Mouse (Mus musculus): ENCODE data around the gene Hsd11b2.

The Hsd11b2 gene

DNA sequence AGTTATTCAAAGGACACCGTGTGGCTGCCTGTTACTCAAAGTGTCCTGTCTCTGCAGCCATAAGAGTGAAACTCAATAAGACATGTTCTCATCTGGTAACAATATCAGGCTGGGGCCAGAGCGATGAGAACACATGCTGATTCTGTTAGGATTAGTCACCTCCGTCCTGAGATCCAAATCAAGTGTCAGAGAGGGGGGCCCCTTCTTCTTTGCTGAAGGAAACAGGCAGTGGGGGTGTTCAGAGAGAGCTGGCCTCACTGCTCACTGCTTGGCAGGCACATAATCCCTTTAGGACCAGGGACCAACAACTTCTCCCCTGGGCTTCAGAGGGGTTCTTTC lies 34.6 kb upstream of the Hsd11b2 start:
- no peak for DNase-seq (ENCODE audit: low read depth, low spot score)

GRCm38 (mm10) chr8:105484392-105484791 lies 34.2 kb upstream of the Hsd11b2 start:
- DNase-seq (ENCODE audit: low read depth, low spot score): no peak

GRCm38 (mm10) chr8:105488082-105488481 lies 30.5 kb upstream of the Hsd11b2 start:
- DNase-seq (ENCODE audit: low read depth, low spot score): no peak

DNA sequence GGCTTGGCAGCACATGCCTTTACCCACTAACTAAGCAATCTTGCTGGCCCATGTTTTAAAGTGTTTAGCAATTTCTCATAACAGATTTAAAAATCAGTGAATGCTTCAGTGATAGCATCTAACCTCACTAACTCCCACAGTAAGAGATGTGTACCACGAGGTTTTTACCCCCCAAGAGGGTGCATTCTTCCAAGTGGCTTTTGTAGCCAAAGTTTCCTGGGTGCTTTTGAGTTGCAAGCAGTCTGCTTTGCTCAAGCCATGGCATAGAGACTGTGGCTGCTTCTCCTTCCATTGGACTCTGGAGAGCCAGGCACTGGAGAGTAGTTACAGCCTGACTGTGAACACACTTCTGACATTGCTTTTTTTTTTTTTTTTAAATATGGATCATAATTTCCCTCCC lies 29.3 kb upstream of the Hsd11b2 start:
- DNase-seq (ENCODE audit: low read depth, low spot score): no peak

GRCm38 (mm10) chr8:105493495-105493894 lies 25.1 kb upstream of the Hsd11b2 start:
- no peak for DNase-seq (ENCODE audit: low read depth, low spot score)

- DNase-seq (ENCODE audit: low read depth, low spot score): no peak
These were observed 24.0 kb upstream of the Hsd11b2 start for GRCm38 (mm10) chr8:105494566-105494965.

GRCm38 (mm10) chr8:105495350-105496302 lies 22.9 kb upstream of the Hsd11b2 start:
- peak; percentile 32 for DNase-seq (ENCODE audit: low read depth, low spot score)

DNA sequence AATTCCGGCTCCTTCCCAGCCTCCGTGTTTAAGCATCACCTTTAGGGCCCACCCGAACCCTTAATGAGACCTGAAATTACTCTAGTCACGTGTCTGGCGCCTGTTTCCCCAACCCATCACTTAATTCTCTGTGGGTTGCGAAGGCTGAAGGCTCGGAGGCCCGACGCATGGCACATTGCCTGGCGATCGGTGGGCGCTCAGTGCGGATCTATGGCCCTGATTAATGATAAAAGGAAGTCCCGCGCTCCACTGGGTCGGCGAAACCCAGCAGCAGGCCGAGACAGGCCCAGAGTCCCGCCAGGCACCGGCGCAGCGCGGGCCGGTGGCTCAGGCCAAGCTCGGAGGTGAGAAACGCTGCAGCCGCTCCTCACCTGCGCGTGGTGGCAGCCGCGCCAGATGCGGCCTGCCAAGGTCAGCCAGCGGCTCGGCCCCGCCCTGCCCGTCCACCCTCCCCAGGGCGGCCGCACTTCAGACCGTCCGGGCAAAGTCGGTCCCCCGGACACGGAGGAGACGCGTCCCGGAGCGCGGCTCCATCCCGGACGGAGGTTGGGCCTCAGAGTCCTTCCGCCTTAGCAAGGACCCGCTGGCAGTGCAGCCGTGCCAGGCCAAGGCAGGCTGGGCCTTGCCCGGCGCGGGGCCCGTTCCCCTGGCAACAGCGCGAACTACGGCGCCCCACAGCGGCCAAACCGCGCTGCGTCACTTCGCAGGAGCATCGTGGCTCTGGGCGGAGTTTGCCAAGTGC lies 21.9 kb upstream of the Hsd11b2 start, which contains the start of gene Zdhhc1:
Gene Zdhhc1, minus strand, starts transcription at position 464 of the 742 bp plus-strand sequence.
- DNase-seq (ENCODE audit: low read depth, low spot score): peak; percentile 95

GRCm38 (mm10) chr8:105499787-105500186 lies 18.8 kb upstream of the Hsd11b2 start:
- no peak for DNase-seq (ENCODE audit: low read depth, low spot score)

DNA sequence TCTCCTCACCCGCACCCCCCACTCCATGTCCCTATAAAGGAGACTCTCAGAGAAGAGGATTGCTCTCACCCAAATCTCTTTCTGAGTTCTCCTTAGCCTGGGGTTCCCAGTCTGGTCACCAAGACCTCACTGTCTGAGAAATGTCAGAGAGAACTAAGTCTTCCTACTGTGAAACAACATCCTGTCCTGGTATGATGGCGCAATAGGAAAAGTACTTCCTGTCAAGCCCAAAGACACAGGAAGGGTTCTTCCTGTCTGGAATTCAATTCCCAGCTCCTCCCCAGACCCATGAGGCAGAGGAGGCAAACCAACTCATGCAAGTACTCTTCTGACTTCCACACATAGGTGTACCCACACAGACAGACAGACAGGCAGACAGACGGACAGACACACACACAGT lies 13.9 kb upstream of the Hsd11b2 start:
- DNase-seq (ENCODE audit: low read depth, low spot score): no peak

DNA sequence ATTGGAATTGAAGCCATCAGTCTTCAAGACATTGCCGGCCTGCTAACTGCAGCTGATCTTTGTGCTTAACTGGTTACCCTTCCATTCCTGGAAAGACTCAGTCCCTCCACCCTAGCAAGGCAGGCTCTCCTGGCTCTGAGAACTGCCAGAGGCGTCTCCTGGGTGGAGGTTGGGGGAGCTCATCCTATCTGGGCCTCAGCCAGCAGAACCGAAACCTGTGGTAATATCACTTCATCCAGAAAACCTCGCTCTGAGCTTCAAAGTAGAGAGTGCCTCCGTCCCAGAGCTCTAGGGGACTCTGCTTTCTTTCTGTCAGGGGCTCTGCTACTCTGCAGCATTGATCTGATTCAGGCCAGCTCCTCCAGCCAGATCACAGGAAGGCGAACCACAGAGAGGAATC lies 11.6 kb upstream of the Hsd11b2 start:
- no peak for DNase-seq (ENCODE audit: low read depth, low spot score)

DNA sequence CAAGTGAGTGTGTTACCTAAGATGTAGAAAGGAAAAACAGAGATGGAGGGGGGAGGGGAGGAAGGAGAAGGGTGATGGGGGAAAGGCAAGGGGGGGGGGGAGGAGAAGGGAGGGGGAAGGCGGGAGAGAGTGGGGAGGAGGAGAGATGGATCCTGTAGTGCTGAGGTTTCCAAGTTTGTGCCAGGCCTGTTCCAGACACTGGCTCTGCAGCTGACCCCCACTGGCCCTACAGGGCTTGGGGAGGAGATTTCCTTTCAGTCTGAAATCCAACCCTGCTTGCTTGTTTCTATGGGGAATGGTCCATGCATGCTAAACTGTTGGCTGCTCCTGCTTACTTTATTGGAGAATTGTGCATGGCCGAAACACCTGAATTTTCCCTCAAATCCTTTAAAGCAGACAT lies 9.8 kb upstream of the Hsd11b2 start:
- no peak for DNase-seq (ENCODE audit: low read depth, low spot score)

- DNase-seq (ENCODE audit: low read depth, low spot score): no peak
These were observed 8.4 kb upstream of the Hsd11b2 start for GRCm38 (mm10) chr8:105509997-105510735.

DNA sequence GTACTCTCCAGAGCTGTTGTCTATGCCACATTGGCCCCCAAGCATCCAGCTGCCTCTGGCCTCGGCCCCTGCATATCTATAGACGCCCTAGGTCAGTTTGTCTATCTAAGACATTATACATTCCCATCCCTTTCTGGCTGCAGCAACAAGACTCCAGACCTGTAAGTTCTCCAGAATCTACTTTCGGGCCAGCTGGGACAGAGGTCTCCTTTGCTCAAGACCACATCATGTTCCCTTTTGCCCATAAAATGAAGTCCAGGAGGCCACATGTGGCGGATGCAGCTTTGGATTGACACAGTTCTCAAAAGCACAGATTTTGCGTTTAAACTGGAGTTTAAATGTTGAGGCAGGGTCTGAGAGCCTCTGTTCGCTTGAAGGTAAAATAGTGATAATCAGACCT lies 4.4 kb upstream of the Hsd11b2 start:
- DNase-seq (ENCODE audit: low read depth, low spot score): no peak

- DNase-seq (ENCODE audit: low read depth, low spot score): peak; percentile 58
These were observed 3.9 kb upstream of the Hsd11b2 start for GRCm38 (mm10) chr8:105514656-105515055.

GRCm38 (mm10) chr8:105516018-105516645 lies 2.4 kb upstream of the Hsd11b2 start:
- DNase-seq (ENCODE audit: low read depth, low spot score): peak; percentile 88

GRCm38 (mm10) chr8:105517346-105517745 lies 1.2 kb upstream of the Hsd11b2 start:
- no peak for DNase-seq (ENCODE audit: low read depth, low spot score)

DNA sequence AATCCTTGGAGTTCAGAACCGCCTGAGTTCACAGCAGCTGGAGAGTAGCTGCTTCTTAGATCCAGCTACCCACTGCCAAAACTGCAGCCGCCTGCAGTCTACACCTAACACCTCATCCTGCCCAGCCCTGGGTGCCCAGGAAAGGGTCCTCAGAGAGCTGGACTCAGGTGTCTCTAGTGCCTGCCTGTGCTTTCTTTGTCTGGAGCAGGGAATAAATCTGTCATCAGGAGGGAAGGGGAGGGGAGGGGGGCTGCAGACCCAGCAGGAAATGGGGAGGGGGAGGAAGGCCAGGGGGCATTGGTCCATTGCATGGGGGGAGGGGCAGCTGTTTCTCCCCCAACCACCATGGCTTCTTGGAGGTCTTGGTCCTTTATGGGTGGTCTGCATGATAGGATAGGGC lies 1.0 kb downstream of the Hsd11b2 start:
- no peak for DNase-seq (ENCODE audit: low read depth, low spot score)

DNA sequence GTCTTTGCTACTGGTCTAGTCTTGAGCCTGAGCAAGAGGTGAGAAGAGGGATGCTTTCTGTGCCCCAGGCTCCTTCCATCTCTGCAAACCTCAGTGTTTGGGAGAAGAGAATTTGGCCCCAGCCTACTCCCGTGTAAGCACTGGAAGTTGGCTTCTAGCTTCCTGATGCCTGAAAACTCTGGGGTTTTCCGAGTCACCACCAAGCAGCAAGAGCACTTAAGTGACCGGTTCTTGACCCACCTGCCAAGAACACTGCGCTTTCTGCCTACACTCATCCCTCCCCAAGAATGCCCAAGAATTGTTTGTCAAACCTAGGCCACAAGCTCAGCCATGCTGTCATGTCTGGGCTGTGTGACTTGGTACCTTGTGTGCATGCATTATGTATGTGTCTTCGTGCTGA lies 2.0 kb downstream of the Hsd11b2 start:
- no peak for DNase-seq (ENCODE audit: low read depth, low spot score)

DNA sequence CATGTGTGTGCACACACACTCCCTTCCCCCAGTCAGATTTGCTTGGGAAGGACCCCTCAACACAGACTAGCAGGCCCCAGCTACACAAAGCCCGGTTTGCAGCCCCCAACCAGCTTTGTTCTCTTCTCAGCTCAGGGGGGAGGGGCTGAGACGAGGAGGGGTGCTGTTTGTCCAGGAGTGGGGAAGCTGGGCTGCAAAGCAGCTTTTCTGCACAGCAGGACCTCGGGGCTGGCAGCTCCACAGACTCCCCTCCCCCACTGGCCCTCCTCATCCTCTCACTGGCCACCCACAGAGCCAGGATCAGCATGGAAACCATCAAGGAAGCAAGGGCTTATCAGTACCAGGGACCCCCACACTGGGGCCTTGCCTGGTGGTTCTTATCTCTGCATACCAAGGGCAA lies 2.5 kb downstream of the Hsd11b2 start:
- no peak for DNase-seq (ENCODE audit: low read depth, low spot score)

DNA sequence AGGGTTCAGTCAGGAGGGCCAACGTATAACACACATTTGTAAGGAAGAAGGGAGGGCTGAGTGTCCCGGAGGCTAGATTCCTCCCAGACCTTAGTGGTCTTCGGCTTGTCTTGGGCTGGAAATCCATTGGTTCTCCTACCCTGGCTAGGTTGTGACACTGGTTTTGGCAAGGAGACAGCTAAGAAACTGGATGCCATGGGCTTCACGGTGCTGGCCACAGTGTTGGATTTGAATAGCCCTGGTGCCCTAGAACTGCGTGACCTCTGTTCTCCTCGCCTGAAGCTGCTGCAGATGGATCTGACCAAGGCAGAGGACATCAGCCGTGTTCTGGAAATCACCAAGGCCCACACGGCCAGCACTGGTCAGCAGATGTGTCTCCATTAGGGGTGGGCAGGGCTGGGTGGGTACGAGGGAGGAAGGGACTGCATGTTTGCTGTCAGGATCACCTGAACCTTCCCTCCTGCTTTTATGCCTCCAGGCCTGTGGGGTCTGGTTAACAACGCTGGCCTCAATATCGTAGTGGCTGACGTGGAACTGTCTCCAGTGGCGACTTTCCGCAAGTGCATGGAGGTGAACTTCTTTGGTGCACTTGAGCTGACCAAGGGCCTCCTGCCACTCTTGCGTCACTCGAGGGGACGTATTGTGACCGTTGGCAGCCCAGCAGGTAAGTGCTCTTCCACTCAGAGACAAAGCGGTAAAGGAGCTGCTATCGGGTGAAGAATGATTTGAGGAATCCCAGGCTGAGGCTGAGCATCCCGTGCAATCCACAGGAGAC lies 3.6 kb downstream of the Hsd11b2 start:
- DNase-seq (ENCODE audit: low read depth, low spot score): no peak

Measured in brain, adult 2 months (tissue).